Mouse (Mus musculus): ENCODE results near the gene Mllt1.

- TF ChIP-seq CTCF (IDR thresholded peaks at IDR 0.05; ENCODE audit: borderline replicate concordance, extremely low read depth, insufficient read depth, insufficient read length) (no peak), POLR2A (IDR thresholded peaks at IDR 0.05; ENCODE audit: borderline replicate concordance, extremely low read depth, insufficient read depth, insufficient read length, poor library complexity, severe bottlenecking) (no peak)
Measured at GRCm38 (mm10) chr17:56861197-56861596, 74.0 kb downstream of the Mllt1 start.

All from brain, embryonic 14.5 days (tissue).